Mouse (Mus musculus) midbrain, embryonic 14.5 days (tissue): ENCODE measurements at regions not wholly inside any gene's neighbourhood (a gene's known extent, or its start where the extent isn't known, plus 50 kb on each side); places are given as distances from the start of the nearest gene placed in this dataset.
"Not testable (repeated sequence)": the region's sequence is repeated elsewhere in the genome, so short reads cannot be mapped to it uniquely, and the experiment has no call there.

Experiments used
- ATAC-seq: fragments of 200-750 bp; cut with Nextera tagmentation; 2 replicates; pipeline ENCODE4 v1.8.0; 2017; ENCODE audit warnings: moderate number of reproducible peaks, moderate library complexity; ENCODE audit not compliant: low FRiP score, low TSS enrichment
- DNase-seq: peaks from one replicate; pipeline ENCODE4 v3.0.0-alpha.2; 2015
- H3K27ac ChIP-seq: fragments of 300-500 bp; sonication (generic); replicated peaks from 2 replicates; pipeline ENCODE4 v1.5.1; 2014; ENCODE audit warnings: mild to moderate bottlenecking, low read depth, low read length, moderate library complexity
- H3K27me3 ChIP-seq: fragments of 300-500 bp; sonication (generic); 2 replicates; pipeline ENCODE4 v1.6.1; 2014; ENCODE audit warnings: low read length, control low read depth, mixed read lengths; ENCODE audit not compliant: control insufficient read depth, insufficient read depth
- H3K36me3 ChIP-seq: fragments of 300-500 bp; sonication (generic); 2 replicates; pipeline ENCODE4 v1.6.1; 2014; ENCODE audit warnings: low read length, control low read depth; ENCODE audit not compliant: control insufficient read depth, insufficient read depth
- H3K4me1 ChIP-seq: fragments of 300-500 bp; sonication (generic); 2 replicates; pipeline ENCODE4 v1.6.1; 2014; ENCODE audit warnings: mild to moderate bottlenecking, antibody characterized with exemption, low read length, control low read depth; ENCODE audit not compliant: control insufficient read depth, insufficient read depth
- H3K4me2 ChIP-seq: fragments of 300-500 bp; sonication (generic); 2 replicates; pipeline ENCODE4 v1.6.1; 2014; ENCODE audit warnings: mild to moderate bottlenecking, low read length, moderate library complexity
- H3K4me3 ChIP-seq: fragments of 300-500 bp; sonication (generic); replicated peaks from 2 replicates; pipeline ENCODE4 v1.5.1; 2014; ENCODE audit warnings: low read depth, low read length
- H3K9ac ChIP-seq: fragments of 300-500 bp; sonication (generic); replicated peaks from 2 replicates; pipeline ENCODE4 v1.6.1; 2014; ENCODE audit warnings: mild to moderate bottlenecking, low read length, moderate library complexity
- H3K9me3 ChIP-seq: fragments of 300-500 bp; sonication (generic); 2 replicates; pipeline ENCODE4 v1.6.1; 2016; ENCODE audit warnings: low read length, control low read depth, mixed read lengths; ENCODE audit not compliant: control insufficient read depth
- WGBS: fragments of 180-500 bp; shearing (Covaris S2); extraction: QIAGEN DNeasy Blood & Tissue Kit; methylation state at CpG from one replicate; pipeline ENCODE4 v1.1.7; 2014; 5-methylcytosine and 5-hydroxymethylcytosine counted together

DNA sequence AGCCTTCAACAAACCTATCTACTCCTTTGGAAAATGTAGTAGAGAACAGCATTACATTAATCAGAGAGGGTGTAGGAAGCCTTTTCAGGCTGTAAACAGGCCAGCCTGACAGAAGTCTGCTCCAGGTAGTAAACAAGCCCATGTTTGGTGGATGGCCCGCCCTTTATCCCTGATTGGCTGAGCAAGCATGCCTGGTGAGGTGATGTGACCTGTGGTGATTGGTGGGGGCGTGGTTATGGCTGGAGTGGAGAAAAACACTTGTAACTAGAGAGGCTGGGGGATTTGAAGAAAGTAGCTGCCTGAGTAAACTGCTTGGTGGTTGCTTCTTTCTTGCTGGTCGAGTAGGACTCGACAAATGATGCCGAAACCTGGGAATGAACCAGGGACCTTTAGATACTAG lies 621.3 kb upstream of the Dsel start:
- ATAC-seq, H3K27ac ChIP-seq, H3K4me2 ChIP-seq, H3K4me1 ChIP-seq, H3K4me3 ChIP-seq, H3K9ac ChIP-seq, H3K36me3 ChIP-seq, H3K27me3 ChIP-seq, DNase-seq, H3K9me3 ChIP-seq: not testable (repeated sequence)
- WGBS, result 80% methylated on average over 5 of the region's 5 CpGs

GRCm38 (mm10) chr1:112456047-112456446 lies 591.3 kb upstream of the Dsel start:
- Histone ChIP-seq H3K4me3 (no peak overlapping the region), H3K9ac (no peak overlapping the region), H3K4me2 (no peak overlapping the region), H3K4me1 (no peaks in the 10 kb centered on the region), H3K36me3 (no peaks in the 10 kb centered on the region), H3K9me3 (no peaks in the 10 kb centered on the region), H3K27me3 (no peaks in the 10 kb centered on the region), H3K27ac (no peak overlapping the region)
- DNase-seq, result peak; percentile 86
- peak; percentile 61; the same call in 1 of the 2 replicates for ATAC-seq
- WGBS, result 39% methylated on average over 11 of the region's 11 CpGs

DNA sequence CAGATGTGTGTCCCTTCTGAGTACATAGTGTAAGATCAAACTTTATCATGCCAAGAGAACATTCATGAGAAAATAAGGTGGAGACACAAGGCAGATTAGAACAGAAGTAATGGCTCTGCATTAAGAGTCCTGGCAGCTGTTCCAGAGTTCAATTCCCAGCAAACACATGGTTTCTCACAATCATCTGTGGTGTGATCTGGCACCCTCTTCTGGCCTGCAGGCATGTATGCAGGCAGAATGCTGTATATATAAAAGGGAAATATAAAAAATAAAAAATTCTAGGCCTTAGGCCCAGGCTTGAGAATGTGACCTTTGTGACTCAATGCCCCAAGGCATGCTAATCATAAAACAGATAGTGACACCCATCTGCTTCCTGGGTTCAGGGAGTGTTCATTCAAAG lies 587.7 kb upstream of the Dsel start:
- H3K4me2 ChIP-seq, result no peak overlapping the region
- no peak overlapping the region for H3K4me3 ChIP-seq

GRCm38 (mm10) chr1:112451622-112452021 lies 586.9 kb upstream of the Dsel start:
- 18% methylated on average over 2 of the region's 2 CpGs for WGBS
- no peak overlapping the region for H3K4me3 ChIP-seq
- no peak overlapping the region for H3K27ac ChIP-seq
- no peaks in the 10 kb centered on the region for H3K27me3 ChIP-seq
- H3K9me3 ChIP-seq, result no peaks in the 10 kb centered on the region
- no peaks in the 10 kb centered on the region for H3K4me1 ChIP-seq
- DNase-seq, result peak; percentile 69
- peak; percentile 24; the same call in 1 of the 2 replicates for ATAC-seq
- no peaks in the 10 kb centered on the region for H3K36me3 ChIP-seq
- no peak overlapping the region for H3K4me2 ChIP-seq
- H3K9ac ChIP-seq, result no peak overlapping the region

More for the DNA sequence above, 587.7 kb upstream of the Dsel start:
- no peak overlapping the region for H3K9ac ChIP-seq
- no peaks in the 10 kb centered on the region for H3K36me3 ChIP-seq
- ATAC-seq, result no peak
- H3K27me3 ChIP-seq, result no peaks in the 10 kb centered on the region
- no peaks in the 10 kb centered on the region for H3K9me3 ChIP-seq
- H3K27ac ChIP-seq, result no peak overlapping the region
- H3K4me1 ChIP-seq, result no peaks in the 10 kb centered on the region
- peak; percentile 32 for DNase-seq

- ATAC-seq, result no peak
- Histone ChIP-seq H3K9me3 (no peaks in the 10 kb centered on the region), H3K4me1 (no peaks in the 10 kb centered on the region), H3K4me3 (no peak overlapping the region), H3K36me3 (no peaks in the 10 kb centered on the region), H3K27me3 (no peaks in the 10 kb centered on the region), H3K27ac (no peak overlapping the region), H3K4me2 (no peak overlapping the region), H3K9ac (no peak overlapping the region)
- DNase-seq, result no peak
- WGBS, result 75% methylated on average over 2 of the region's 2 CpGs
Observed at GRCm38 (mm10) chr1:112439109-112439508, 574.4 kb upstream of the Dsel start.

GRCm38 (mm10) chr1:112416350-112417083 lies 551.8 kb upstream of the Dsel start:
- Histone ChIP-seq H3K36me3 (no peaks in the 10 kb centered on the region), H3K9ac (peak overlapping the region; percentile 73), H3K27me3 (no peaks in the 10 kb centered on the region), H3K4me3 (peak overlapping the region; percentile 61), H3K4me2 (peak overlapping the region; percentile 83), H3K4me1 (no peaks in the 10 kb centered on the region), H3K9me3 (no peaks in the 10 kb centered on the region), H3K27ac (peak overlapping the region; percentile 66)
- 1% methylated on average over 37 of the region's 37 CpGs for WGBS
- DNase-seq, result peak; percentile 86
- ATAC-seq, result peak; percentile 95

DNA sequence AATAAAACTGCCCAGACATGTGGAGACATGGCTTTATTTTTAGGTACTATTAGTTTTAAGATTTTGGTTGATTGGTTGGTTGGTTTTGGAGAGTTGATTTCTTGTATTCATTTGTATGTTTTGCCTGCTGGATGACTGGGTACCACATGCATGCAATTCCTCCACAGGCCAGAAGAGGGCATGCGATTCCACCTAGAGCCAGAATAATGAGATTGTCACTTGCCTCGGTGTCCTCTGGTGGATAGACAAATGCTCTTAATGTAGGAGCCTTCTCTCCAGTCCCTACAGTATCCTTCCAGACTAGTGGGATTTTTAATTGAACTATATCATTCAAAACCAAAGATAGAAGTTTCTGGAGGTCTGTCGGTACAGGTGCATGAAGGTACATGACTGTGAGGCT lies 524.1 kb upstream of the Dsel start:
- Histone ChIP-seq H3K9ac (no peak overlapping the region), H3K9me3 (no peaks in the 10 kb centered on the region), H3K27me3 (no peaks in the 10 kb centered on the region), H3K27ac (no peak overlapping the region), H3K4me1 (no peaks in the 10 kb centered on the region), H3K36me3 (no peaks in the 10 kb centered on the region), H3K4me3 (no peak overlapping the region), H3K4me2 (no peak overlapping the region)
- DNase-seq, result peak; percentile 71
- 39% methylated on average over 3 of the region's 3 CpGs for WGBS
- no peak for ATAC-seq

- Histone ChIP-seq H3K4me2 (no peak overlapping the region), H3K27me3 (no peaks in the 10 kb centered on the region), H3K4me3 (no peak overlapping the region), H3K36me3 (no peaks in the 10 kb centered on the region), H3K9ac (no peak overlapping the region), H3K4me1 (no peaks in the 10 kb centered on the region), H3K9me3 (no peaks in the 10 kb centered on the region), H3K27ac (no peak overlapping the region)
- DNase-seq, result no peak
- no peak for ATAC-seq
- 68% methylated on average over 1 of the region's 1 CpGs for WGBS
Observed at GRCm38 (mm10) chr1:112384015-112384414, 519.3 kb upstream of the Dsel start.

- Histone ChIP-seq H3K9ac (no peak overlapping the region), H3K27me3 (no peaks in the 10 kb centered on the region), H3K4me1 (no peaks in the 10 kb centered on the region), H3K4me2 (no peak overlapping the region), H3K4me3 (no peak overlapping the region), H3K9me3 (no peaks in the 10 kb centered on the region), H3K27ac (no peak overlapping the region), H3K36me3 (no peaks in the 10 kb centered on the region)
- DNase-seq, result peak; percentile 88
- WGBS, result 12% methylated on average over 2 of the region's 2 CpGs
- peak; percentile 74 for ATAC-seq
Observed at GRCm38 (mm10) chr1:112379651-112380264, 515.0 kb upstream of the Dsel start.
